Mouse (Mus musculus) cerebellum, adult 2 months (tissue): Measurements from ENCODE around the gene Zzz3.

ENCODE experiments used
- CTCF ChIP-seq: fragments of 200-500 bp; IDR thresholded peaks from 2 replicates; pipeline ENCODE4 v1.5.1; 2011; ENCODE audit warnings: low read depth, mild to moderate bottlenecking, control low read depth, low read length, moderate library complexity, borderline replicate concordance; ENCODE audit not compliant: insufficient read depth
- POLR2A ChIP-seq: fragments of 200-500 bp; IDR thresholded peaks from 2 replicates; pipeline ENCODE4 v1.6.1; 2011; ENCODE audit warnings: low read length, control low read depth, borderline replicate concordance; ENCODE audit not compliant: insufficient read depth

DNA sequence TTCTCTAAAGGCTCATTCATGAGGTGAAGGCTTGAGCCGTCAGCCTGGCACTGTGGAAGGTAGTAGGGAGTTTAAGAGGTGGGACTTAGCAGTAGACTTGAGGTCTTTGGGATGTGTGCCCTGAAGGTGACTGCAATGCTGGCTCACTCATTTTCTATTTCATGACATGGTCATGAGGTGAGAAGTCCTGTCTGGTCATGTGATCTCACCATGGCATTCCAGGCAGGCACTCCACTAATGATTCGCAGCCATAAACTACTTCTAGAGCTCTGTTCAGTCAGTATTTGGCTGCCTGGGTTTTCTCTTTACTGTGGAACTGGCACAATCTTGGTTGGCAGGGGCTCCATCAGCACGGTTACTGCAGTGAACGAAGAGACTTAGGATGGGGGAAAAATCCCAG is 93.7 kb downstream of the Zzz3 start:
- TF ChIP-seq POLR2A (no peak), CTCF (no peak)
